Mouse (Mus musculus): ENCODE data around the gene Msi2.

The Msi2 gene

GRCm38 (mm10) chr11:88315393-88315792 lies 402.9 kb downstream of the Msi2 start:
- DNase-seq (ENCODE audit: low read depth, low spot score): no peak

GRCm38 (mm10) chr11:88314471-88314870 lies 403.8 kb downstream of the Msi2 start:
- DNase-seq (ENCODE audit: low read depth, low spot score): no peak

- no peak for DNase-seq (ENCODE audit: low read depth, low spot score)
Measured at GRCm38 (mm10) chr11:88313512-88313911, 404.8 kb downstream of the Msi2 start.

DNA sequence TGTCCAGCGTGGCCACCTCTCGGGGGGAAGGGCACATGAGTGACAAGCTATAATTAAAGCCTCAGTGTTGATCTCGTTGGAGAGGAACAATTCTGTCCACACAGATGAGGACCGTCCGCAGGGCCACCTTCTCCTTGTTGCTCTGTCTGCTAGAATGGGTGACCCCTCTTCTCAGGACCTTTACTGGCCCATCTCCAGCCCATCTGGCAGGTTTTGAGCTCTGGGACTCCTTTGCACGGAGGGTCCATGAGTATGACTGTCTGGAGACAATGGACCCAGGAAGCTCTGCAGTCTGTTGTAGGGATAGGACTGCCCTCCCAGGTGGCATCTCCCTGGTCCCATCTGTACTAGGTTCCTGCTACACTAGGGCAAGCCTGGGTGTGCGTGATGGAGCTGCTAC lies 406.7 kb downstream of the Msi2 start:
- no peak for DNase-seq (ENCODE audit: low read depth, low spot score)

- DNase-seq (ENCODE audit: low read depth, low spot score): no peak
Measured at GRCm38 (mm10) chr11:88310773-88311172, 407.5 kb downstream of the Msi2 start.

- no peak for DNase-seq (ENCODE audit: low read depth, low spot score)
Measured at GRCm38 (mm10) chr11:88309059-88309700, 409.1 kb downstream of the Msi2 start.

DNA sequence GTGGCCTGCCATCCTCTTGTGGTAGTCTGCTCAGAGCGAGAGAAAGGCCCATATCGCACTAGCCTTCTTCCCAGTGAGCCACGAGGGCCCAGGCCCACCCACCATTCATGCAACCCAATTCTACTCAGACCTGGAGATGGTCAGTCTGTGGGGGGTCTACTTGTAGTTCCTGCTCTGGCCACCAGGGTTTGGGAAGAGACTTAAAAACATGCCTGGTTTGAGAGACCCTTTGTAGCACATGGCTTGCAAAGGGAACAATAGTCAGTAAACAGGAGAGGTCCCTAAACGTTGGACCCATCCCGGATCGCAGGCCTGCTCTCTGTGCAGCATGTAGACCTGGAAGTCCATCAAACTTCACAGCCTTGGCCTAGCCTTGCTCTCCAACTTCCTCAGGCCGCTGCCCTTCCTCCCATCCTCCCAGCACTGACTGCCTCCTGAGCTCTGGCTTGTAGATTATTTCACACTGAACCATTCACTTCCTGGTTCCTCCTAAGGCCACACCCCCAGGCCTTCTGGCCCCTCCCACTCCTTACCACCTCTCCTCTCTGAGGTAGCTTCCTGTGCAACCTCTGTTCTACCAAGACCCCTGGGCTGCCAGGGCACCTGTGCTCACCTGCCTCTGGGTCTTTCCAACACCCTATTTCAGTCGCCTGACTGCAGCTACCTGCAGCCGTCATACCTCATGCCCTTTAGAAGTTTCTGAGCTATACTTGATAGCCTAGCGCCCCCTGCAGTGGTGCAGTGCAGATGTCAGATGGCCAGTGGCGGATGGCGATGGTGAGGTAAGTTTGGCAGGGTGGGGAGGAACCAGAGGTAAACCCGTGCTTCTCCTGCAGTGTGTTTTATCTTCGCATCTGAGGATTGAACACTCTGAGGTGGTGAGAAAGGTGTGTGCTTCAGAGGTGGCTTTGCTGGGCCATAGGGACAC lies 410.4 kb downstream of the Msi2 start:
- DNase-seq (ENCODE audit: low read depth, low spot score): no peak

- DNase-seq (ENCODE audit: low read depth, low spot score): no peak
Measured at GRCm38 (mm10) chr11:88305759-88306158, 412.6 kb downstream of the Msi2 start.

- DNase-seq (ENCODE audit: low read depth, low spot score): no peak
Measured at GRCm38 (mm10) chr11:88301619-88302018, 416.7 kb downstream of the Msi2 start.

- no peak for DNase-seq (ENCODE audit: low read depth, low spot score)
Measured at GRCm38 (mm10) chr11:88299345-88299744, 419.0 kb downstream of the Msi2 start.

DNA sequence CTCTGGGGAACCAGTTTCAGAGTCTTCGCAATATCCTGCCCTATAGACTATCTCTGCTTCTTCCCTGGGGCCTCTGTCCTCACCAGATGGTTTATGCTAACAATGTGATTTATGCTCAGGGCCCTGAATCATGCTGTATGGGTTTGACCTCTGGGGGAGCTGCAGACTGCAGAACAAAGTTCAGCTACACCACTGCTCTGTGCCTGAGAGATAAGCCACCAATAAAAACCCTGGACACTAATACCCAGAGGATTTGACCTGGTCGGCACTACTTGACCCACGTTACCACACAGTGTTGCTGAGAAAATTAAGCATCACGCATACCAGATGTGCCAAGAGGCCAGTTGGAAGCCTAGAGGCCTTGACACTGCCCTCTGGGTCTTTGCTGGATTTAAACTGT lies 420.8 kb downstream of the Msi2 start:
- DNase-seq (ENCODE audit: low read depth, low spot score): no peak

DNA sequence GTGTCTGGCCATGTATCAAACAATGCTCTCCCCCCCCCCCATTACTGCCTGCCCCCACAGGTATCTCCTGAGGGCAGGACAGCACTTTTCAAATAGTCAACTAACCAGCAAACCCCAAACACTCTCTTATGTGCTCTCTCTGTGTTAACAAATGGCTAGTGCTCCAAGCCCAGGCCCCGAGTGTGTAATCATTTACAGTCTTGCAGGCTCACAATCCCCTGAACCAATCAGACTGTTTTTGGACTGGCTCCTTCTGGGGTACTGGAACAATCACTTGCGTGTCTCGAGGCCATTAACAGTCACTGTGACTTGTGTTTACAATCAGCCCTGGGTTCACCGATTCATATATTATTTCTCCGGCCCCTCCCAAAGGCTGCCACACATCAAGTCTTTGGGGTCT lies 423.0 kb downstream of the Msi2 start:
- DNase-seq (ENCODE audit: low read depth, low spot score): no peak

DNA sequence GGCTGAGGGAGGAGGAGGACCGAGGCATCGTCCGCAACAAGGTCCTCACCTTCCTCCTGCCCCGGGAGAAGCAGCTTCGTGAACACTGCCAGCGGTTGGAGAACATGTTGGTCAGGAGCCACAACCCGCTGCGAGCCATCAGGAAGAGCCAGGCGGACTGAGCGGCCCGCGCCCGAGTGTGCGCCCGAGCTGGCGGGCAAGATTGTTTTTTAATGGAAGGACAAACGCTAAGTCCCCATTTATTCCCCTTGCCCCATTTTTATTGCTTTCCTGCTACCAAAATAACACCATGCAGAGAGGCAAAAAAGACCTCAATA lies 424.0 kb downstream of the Msi2 start:
- DNase-seq (ENCODE audit: low read depth, low spot score): no peak

DNA sequence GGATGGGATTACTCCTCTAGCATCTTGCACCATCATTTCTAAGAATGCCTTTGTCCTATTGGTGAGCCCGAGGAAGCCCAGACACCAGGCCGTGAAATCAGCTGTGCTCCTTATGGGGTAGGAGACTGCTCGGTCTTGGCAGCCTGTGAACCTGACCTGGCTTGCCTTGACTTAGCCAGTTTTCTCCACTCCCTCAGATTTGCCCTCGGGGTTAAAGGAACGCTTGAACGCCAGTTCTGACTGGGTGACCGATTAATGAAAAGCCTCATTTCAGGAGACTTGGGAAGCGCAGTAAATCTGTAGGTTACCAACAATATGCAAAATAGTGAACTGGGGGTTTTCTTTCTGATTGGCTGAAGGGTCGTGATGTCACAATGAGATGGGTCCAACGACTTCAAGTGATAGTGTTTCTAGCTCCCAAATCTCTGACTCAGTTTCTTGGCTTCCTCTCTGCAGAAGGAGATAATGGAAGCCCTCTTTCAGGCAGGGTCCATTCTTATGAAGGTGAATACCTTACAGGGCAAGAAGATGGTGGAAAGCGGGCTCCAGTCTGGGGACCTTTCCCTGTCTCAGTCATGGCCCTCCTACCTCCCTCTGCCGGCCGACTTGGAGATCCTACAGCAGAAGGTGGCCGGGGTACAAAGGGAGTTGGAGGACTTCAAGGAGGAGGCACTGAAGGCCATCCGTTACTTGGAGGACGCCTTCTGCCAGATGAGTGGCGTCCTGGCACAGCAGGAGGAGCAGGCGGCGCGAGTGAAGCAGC lies 424.5 kb downstream of the Msi2 start, which contains the start of gene Ccdc182:
Gene Ccdc182 (plus strand): TSS at position 428 of the 763 bp plus-strand sequence.
- DNase-seq (ENCODE audit: low read depth, low spot score): no peak

DNA sequence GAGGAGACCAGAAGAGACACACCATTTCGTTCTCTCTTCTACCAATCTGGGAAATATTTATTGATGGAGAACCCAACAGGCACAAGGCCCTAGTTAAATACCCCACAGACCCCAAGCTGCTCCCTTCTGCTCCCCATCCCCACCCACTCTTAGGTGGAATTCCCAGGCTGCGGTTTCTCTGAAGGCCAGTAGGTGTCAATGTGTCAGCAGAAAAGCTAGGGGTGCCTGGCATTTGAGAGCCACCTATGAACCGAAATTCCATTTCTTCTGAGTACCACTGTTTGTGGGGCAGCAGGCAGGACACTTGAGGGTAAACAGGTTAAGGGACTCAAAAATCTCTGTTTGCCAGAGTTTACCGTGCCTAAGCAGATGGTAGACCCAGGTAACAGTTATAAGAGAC lies 426.6 kb downstream of the Msi2 start:
- no peak for DNase-seq (ENCODE audit: low read depth, low spot score)

DNA sequence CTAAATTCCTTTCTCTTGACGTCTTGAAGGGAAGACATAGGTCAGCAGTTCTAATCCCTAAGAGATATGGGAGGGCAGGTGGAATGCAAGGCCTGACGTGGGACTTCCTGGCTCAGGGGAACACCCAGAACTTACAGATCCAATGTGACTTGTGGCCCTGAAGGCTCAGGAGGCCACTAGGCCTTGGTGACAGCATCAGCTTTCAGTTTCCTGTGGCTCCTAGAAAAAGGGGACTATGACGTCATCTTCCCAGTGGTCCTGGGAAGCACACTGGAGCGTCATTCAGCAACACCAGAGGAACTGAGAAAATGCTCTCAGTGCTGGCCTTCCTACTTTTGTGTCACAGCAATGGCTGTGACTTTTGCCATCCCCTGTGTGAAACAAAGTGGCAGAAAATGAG lies 427.1 kb downstream of the Msi2 start:
- no peak for DNase-seq (ENCODE audit: low read depth, low spot score)
